Mouse (Mus musculus) spleen, adult 2 months (tissue): ENCODE measurements around the gene Tmem11. TPM values are rescaled to one million over a fixed set of nuclear protein-coding genes. Genes with fewer than 3 reads are reported as not detected.
"Not testable (repeated sequence)": the region's sequence is repeated elsewhere in the genome, so short reads cannot be mapped to it uniquely, and the experiment has no call there.

ENCODE experiments used
- DNase-seq, 2 experiments: peaks; one replicate each; pipeline versions ENCODE4 v3.0.0 to v3.0.0-alpha.2; 2012 to 2021; ENCODE audit warnings: low spot score in 2 of 2, low read depth in 1 of 2
- H3K27ac ChIP-seq: fragments of 200-500 bp; 2 replicates; pipeline ENCODE4 v1.5.1; 2012; ENCODE audit warnings: low read length, inconsistent platforms; ENCODE audit not compliant: insufficient read depth
- H3K27me3 ChIP-seq: fragments of 200-500 bp; 2 replicates; pipeline ENCODE4 v1.6.1; 2012; ENCODE audit warnings: mild to moderate bottlenecking, moderate library complexity, low read length, inconsistent platforms; ENCODE audit not compliant: control insufficient read depth, insufficient read depth
- H3K36me3 ChIP-seq: fragments of 200-500 bp; 2 replicates; pipeline ENCODE4 v1.6.1; 2012; ENCODE audit warnings: mild to moderate bottlenecking, low read length, inconsistent platforms; ENCODE audit not compliant: control insufficient read depth, insufficient read depth
- H3K4me1 ChIP-seq: fragments of 200-500 bp; 2 replicates; pipeline ENCODE4 v1.6.1; 2011; ENCODE audit warnings: inconsistent platforms; ENCODE audit not compliant: control insufficient read depth, insufficient read depth, insufficient read length
- H3K4me3 ChIP-seq: fragments of 200-500 bp; 2 replicates; pipeline ENCODE4 v1.5.1; 2011; ENCODE audit warnings: mild to moderate bottlenecking, inconsistent platforms; ENCODE audit not compliant: insufficient read depth, insufficient read length; ENCODE audit errors: extremely low read depth
- CTCF ChIP-seq: fragments of 200-500 bp; IDR thresholded peaks from 2 replicates; pipeline ENCODE4 v1.5.1; 2011; ENCODE audit warnings: mild to moderate bottlenecking, inconsistent platforms; ENCODE audit not compliant: insufficient read depth, insufficient read length, insufficient replicate concordance; ENCODE audit errors: extremely low read depth
- POLR2A ChIP-seq: fragments of 200-500 bp; IDR thresholded peaks from 2 replicates; pipeline ENCODE4 v1.6.1; 2011; ENCODE audit warnings: low read depth, low read length, inconsistent platforms
- WGBS: fragments of 180-500 bp; shearing (Covaris S2); methylation state at CpG from one replicate; pipeline ENCODE4 v1.1.7; 2018; 5-methylcytosine and 5-hydroxymethylcytosine counted together
- polyA plus RNA-seq: library from polyadenylated mRNA; depleted of rRNA; stranded (reverse); fragments of >200 nt; gene quantifications from 2 replicates; pipeline ENCODE4 v1.2.3, GENCODE M21; 2012

The Tmem11 gene
- polyA plus RNA-seq, 1 experiment = 32.5 TPM

DNA sequence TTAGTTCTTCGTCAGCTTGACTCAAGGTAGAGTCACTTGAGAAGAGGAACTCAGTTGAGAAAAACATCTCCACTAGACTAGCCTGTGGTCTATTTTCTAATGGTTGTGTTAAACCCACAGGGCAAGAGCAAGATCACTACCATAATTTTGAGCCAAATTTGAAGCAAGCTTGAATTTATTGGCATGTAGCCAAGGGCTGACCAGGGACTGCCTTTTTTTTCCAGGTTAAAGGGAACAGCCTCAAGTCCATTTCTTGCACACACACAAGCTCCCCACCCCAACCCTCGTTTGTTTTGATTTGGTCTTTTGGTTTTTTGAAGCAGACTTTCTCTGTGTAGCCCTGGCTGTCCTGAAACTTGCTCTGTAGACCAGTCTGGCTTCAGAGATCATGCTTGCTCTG, 10.8 kb upstream of the Tmem11 start:
- WGBS = 52% methylated on average over 2 of the region's 2 CpGs
- H3K4me3 ChIP-seq = no peak overlapping the region
- no peak overlapping the region for H3K27ac ChIP-seq
- no peak for TF ChIP-seq CTCF
- no peak for TF ChIP-seq POLR2A
- DNase-seq = no peak
- H3K27me3 ChIP-seq = no peaks in the 10 kb centered on the region
- H3K36me3 ChIP-seq = no peaks in the 10 kb centered on the region
- no peaks in the 10 kb centered on the region for H3K4me1 ChIP-seq

DNA sequence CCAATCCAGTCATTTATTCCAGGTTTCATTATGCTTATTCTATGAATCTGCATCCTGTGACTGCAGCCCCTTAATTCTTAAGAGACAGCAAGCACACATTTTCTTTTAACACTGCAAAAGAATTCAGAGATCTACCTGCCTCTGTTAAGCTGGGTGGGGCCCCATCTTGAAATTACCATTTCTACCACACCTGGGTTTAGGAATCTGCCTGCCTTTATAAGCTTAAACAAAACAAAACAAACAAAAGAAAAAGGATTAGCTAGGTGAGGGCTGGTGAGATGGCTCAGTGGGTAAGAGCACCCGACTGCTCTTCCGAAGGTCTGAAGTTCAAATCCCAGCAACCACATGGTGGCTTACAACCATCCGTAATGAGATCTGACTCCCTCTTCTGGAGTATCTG, 7.9 kb upstream of the Tmem11 start:
- H3K27me3 ChIP-seq, H3K27ac ChIP-seq, H3K4me3 ChIP-seq, H3K4me1 ChIP-seq, DNase-seq, H3K36me3 ChIP-seq: not testable (repeated sequence)
- 90% methylated on average over 3 of the region's 3 CpGs for WGBS

DNA sequence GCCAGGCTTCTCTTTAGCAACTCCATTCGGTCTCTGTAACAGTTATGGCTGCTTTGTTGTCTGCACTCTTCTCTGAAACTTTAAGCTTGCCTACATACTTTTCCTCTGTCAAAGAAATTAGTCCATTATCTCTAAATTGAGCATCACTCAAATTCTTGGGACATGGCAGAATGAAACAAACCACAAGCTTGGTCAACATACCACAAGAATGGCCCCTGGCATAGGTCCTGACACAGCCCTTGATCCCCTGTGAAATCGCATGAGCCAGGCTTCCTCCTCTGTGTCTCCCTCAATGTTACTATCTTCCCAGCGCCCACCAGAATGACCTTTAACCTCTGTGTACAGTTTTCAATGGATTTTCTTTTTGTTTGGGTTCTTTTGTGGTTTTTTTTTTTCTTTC, 3.3 kb upstream of the Tmem11 start:
- no peaks in the 10 kb centered on the region; the same call in 1 of the 2 replicates for H3K4me1 ChIP-seq
- no peak for TF ChIP-seq POLR2A
- TF ChIP-seq CTCF = no peak
- no peak overlapping the region for H3K27ac ChIP-seq
- H3K27me3 ChIP-seq = no peaks in the 10 kb centered on the region
- 91% methylated on average over 3 of the region's 3 CpGs for WGBS
- no peak for DNase-seq
- H3K4me3 ChIP-seq = no peak overlapping the region
- no peaks in the 10 kb centered on the region for H3K36me3 ChIP-seq

DNA sequence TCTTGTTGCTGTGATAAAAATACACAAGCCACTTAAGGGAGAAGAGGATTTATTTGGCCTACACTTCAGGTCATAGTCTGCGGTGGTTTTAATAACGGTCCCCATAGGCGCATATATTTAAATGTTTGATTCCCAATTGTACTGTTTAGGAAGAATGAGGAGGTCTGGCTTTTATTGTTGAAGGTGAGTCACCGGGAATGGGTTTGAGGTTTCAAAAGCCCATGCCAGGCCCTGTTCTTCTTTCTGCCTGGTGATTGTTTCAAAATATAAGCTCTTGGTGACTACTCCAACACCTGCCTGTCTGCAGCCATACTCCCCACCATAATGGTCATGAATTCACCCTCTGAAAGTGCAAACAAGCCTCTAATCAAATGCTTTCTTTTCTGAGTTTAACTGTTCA, 1.5 kb upstream of the Tmem11 start:
- Histone ChIP-seq H3K27ac (no peak overlapping the region), H3K27me3 (no peaks in the 10 kb centered on the region), H3K36me3 (no peaks in the 10 kb centered on the region), H3K4me1 (no peaks in the 10 kb centered on the region; the same call in 1 of the 2 replicates), H3K4me3 (no peak overlapping the region)
- no peak for DNase-seq
- 89% methylated on average over 4 of the region's 4 CpGs for WGBS
- no peak for TF ChIP-seq POLR2A

DNA sequence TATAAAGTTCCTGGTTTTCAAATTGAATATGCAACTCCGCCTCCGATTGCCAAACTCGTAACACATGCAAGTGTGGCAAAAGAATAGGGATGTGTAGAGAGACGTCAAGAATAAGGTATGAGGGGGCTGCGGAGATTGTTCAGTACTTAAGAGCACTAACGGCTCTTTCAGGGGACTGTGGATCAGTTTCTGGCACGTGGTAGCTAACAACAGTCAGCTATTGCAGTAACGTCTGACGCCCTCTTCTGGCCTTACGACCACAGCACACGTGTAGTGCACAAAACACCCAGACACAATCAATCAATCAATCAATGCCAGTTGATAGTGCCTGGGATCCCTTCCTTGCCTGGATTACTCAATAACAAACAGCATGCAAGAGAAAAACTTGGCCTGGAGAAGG, 351 bp upstream of the Tmem11 start:
- H3K27me3 ChIP-seq = no peaks in the 10 kb centered on the region
- under 1% methylated on average over 11 of the region's 11 CpGs for WGBS
- H3K4me3 ChIP-seq = peak overlapping the region; percentile 82; the same call in 1 of the 2 replicates
- peaks cover 4% of the 10 kb centered on the region; the same call in 1 of the 2 replicates for H3K4me1 ChIP-seq
- H3K36me3 ChIP-seq = no peaks in the 10 kb centered on the region
- DNase-seq = peak; percentile 40 to 66
- TF ChIP-seq POLR2A (no peak), CTCF (peak; percentile 46; the same call in 1 of the 2 replicates)
- H3K27ac ChIP-seq = peak overlapping the region; percentile 77

DNA sequence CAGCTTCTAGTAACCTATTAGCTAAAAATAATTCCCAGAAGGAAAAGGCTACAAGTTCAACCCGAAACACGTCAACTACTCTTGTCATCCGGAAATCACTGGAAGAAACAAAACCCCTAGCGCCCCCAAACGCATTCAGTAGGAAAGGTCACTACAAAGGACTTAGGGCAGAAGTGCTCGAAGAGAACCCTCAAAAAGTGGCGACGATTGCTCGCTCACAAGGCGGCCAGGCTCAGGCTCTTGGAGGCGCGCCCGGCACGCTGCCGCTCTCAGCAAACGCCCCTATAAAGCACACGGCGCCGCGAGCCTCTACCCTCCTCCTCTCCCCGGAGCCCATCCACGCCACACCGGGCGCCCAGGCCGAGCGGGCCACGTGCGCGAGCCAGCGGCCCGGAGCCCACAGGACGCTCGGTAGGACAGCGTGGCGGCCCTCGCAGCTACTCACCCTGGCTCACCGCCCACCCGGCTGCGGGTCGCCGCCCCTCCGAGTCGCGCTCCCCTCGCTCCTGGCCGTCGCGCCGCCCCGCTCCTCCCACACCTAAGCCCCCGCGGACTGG, 938 bp downstream of the Tmem11 start:
- WGBS = under 1% methylated on average over 51 of the region's 52 CpGs
- peak overlapping the region; percentile 76 for H3K27ac ChIP-seq
- peak; percentile 14 to 37 for DNase-seq
- peak overlapping the region; percentile 87 for H3K4me3 ChIP-seq
- no peak for TF ChIP-seq POLR2A
- TF ChIP-seq CTCF = no peak
- peaks cover 4% of the 10 kb centered on the region; the same call in 1 of the 2 replicates for H3K4me1 ChIP-seq
- H3K27me3 ChIP-seq = no peaks in the 10 kb centered on the region
- H3K36me3 ChIP-seq = no peaks in the 10 kb centered on the region

DNA sequence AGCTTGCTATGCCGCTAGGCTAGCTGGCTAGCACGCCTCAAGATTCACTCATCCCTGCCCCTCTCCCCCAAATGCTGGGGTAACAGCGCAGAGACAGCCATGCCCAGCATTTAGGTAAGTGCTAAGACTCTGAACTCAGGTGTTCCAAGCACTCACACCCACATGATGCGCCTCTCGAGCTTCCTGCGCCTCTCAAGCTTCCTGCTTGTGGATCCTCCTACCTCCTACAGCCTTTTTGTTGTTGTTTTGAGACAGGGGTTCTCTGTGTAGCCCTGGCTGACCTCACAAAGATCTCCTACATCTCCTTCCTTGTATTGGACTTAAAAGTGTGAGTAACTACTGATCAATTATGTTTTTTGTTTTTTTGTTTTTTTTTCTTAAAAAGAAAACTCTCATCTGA, 6.0 kb downstream of the Tmem11 start:
- Histone ChIP-seq H3K36me3 (no peaks in the 10 kb centered on the region), H3K4me1 (peaks cover 6% of the 10 kb centered on the region; the same call in 1 of the 2 replicates), H3K27ac (no peak overlapping the region), H3K4me3 (no peak overlapping the region), H3K27me3 (no peaks in the 10 kb centered on the region)
- DNase-seq = no peak
- 73% methylated on average over 6 of the region's 6 CpGs for WGBS
- no peak for TF ChIP-seq POLR2A
- TF ChIP-seq CTCF = no peak
